Mouse (Mus musculus) right cerebral cortex, adult 2 months (tissue): ENCODE data around the gene Hmga1.

ENCODE experiments used
- DNase-seq, 2 experiments: peaks; one replicate each; pipeline ENCODE4 v3.0.0; 2021 to 2022; ENCODE audit warnings: low spot score in 2 of 2

Hmga1 gene

DNA sequence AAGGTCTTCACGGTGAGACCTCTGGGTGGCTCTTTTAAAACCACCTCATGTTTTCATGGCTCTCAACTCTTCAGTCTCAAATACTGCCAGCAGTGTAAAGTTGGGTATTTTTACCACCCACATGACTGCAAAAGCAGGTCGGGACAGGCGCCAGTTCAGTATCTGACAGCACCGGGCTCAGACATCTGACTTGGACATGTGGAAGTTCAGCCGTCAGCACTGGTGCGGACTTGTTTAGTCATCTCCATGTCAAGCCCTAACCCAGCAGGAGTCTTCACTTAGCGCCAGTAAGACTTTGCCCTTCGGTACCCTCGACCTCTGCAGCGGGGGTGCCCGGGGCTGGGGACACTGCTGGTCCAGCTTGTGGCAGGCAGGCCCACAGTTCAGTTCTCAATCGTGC is 31.0 kb downstream of the Hmga1 start:
- peak; percentile 48 to 65 for DNase-seq

GRCm38 (mm10) chr17:27588231-27588630 is 31.9 kb downstream of the Hmga1 start:
- no peak for DNase-seq

- no peak for DNase-seq
Measured at GRCm38 (mm10) chr17:27591826-27592564, 35.7 kb downstream of the Hmga1 start.

GRCm38 (mm10) chr17:27592565-27592910 is 36.2 kb downstream of the Hmga1 start:
- no peak for DNase-seq

GRCm38 (mm10) chr17:27595659-27596375 is 39.5 kb downstream of the Hmga1 start:
- no peak for DNase-seq

- DNase-seq: no peak
Measured at GRCm38 (mm10) chr17:27596376-27597190, 40.3 kb downstream of the Hmga1 start.

DNA sequence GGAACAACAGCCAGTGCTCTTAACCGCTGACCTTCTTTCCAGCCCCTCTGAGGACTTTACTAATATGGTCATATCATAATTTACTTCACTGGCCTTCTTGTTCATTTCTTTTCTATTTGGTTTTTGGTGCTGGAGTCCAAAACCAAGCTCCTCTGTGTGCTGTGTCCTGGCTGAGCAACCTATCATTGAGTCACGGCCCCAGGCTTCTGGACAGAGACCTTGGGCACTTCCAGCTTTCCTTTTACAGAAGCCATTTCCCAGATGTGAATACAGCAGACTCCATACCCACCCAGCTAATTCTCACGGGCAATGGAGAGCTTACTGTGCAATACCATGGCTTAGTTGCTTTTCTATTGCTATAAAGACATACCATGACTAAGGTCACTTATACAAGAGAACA is 44.0 kb downstream of the Hmga1 start:
- no peak for DNase-seq

GRCm38 (mm10) chr17:27600869-27601268 is 44.6 kb downstream of the Hmga1 start:
- DNase-seq: no peak

DNA sequence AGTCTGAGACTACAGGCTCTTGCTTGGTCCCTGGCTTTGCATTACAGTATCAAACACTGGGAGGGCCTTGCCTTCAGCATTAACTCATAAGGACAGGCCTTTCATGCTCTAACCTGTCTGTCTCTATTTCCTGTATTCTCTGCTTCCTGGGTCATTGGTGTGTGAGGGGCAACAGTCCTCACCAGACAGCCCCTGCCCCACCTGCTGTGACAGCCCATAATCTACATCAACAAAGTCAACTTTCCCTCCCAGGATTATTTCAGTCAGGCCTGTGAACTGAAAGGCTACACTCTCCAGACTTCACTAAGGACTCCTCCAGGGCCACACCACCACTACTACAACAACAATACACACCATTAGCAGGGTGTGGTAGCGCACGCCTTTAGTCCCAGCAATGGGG is 46.7 kb downstream of the Hmga1 start:
- no peak for DNase-seq

DNA sequence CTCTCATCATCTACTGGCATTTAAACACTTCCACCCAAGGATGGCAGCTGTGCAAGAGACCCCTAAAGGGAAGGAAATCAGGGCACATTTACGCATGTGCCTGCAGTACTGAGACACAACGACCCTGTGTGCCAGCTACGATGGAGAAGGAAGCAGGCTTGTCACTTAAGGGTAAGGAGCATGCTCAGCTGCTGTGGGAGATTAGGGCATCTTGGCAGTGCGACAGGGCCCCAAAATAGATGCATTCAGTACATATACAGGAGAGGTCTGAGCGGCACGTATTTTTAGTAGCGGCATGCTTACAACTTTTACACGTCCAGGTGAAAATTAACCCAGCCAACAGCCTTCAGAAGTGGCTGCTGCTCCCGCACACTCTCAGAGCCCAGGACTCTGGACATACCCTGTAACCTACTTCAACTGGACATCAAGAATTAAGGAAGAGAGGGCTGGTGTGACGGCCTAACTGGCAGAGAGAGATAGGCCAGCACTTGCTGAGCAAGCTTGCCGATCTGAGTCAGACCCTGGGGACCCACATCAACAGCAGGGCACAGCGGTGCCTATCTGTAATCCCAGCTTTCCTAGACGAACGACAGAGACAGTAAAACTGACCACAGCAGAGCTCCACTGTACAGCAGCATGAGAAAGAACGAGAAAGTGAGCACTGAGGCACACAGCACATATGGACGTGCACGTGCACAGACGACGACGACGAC is 47.4 kb downstream of the Hmga1 start:
- peak in 1 of 2 experiments; percentile 49 for DNase-seq

DNA sequence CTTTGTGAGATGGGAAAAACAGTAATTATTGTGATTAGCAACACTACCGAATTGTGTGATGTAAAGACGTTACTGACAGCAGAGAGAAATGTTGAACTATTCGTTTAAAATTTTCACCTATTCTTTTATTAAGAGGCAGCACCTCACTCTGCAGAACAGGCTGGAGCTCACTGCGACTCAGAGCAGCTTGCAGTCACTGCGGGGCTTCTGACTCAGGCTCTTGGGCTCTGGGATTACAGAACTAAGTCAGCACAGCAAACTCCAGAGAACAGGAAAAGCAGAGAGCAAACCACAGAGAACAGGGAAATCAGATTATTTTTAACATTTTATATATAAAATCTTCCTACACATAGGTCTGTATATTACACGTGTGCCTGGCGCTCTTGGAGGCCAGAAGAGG is 53.3 kb downstream of the Hmga1 start:
- no peak for DNase-seq

DNA sequence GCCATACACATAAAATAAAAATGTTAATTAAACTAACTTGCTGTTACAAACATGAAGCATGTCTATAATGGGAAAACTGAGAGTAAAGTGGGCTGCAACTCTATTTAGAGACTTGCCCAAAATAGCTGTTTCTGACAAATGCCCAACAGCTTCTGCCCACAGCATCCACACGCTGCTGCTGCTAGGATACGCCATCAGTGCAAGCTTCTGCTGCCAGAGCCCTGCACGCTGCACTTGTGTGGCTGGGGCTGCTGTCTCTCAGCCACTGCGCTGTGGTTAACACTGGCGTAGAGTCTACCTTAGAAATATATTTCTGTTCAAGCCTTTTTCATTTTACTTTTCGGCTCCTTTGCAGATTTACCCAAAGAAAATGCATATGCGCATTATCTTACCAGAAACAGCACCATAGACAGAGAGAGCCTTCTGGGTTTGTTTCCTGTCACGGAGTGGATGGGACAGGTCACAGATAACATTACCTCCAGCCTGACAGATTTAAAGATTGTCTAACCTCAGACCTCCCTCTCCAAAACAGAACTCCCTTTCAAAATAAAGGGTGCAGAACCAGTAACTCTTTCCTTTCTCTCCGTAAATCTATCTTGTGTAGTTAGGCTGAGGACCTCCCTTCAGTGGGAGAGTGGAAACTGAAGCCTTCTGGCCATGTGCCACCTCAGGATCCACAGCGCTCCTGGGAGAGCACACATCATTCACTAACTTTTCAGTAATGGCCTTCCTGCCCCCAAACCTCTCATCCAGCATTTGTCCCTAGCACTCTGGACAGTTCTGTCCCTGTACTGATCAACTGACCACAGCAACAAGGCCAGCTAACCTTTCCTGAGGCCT is 54.6 kb downstream of the Hmga1 start:
- DNase-seq: peak; percentile 80

GRCm38 (mm10) chr17:27611519-27611884 is 55.2 kb downstream of the Hmga1 start:
- no peak for DNase-seq

DNA sequence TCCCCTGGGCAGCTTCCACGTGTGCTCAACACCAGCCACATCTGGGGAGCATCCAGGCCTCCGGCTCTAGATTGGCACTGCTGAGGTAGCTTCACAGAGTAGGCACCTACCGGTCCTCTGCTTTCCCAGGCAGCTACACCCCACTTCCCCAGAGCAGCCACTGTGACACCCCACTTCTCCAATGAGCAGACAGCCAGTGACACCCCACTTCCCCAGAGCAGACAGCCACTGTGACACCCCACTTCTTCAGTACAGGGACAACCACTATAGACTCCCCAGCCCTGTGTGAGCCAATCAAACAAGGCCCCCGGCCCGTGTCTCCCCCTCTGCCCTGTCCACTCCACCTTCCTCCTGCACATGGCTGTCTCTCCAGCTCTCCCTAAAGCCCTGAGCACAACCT is 55.7 kb downstream of the Hmga1 start:
- no peak for DNase-seq

DNA sequence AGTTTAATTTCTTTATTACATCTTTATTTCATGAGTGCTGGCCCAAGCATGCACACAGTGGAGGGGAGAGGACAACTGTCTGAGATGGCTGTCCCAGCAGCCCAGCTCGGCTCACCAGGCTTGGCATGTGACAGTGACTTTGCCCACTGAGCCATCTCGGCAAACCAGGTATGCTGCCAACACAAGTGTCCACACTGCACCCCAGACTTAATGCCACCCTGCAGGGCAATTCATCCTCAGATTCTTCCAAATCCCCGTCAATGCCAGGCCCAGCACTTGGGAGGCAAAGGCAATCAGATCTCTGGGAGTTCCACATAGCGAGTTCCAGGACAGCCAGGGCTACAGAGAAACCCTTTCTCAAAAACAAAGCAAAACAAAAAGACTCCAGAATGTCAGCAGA is 56.7 kb downstream of the Hmga1 start:
- DNase-seq: no peak
